Mouse (Mus musculus): ENCODE measurements around the gene 1810030O07Rik.

- no peak for TF ChIP-seq CTCF (conservative IDR thresholded peaks at IDR 0.05; ENCODE audit: insufficient read depth, insufficient read length, low read depth, low read length)
- TF ChIP-seq POLR2A (IDR thresholded peaks at IDR 0.05; ENCODE audit: low read depth, low read length) = no peak
Observed at GRCm38 (mm10) chrX:12653879-12654278, 19.6 kb downstream of the 1810030O07Rik start.

All from kidney, adult 2 months (tissue).